Mouse (Mus musculus) layer of hippocampus, postnatal 10 days (tissue): ENCODE data around the gene Lin7b. TPM values are rescaled to one million over a fixed set of nuclear protein-coding genes. Genes with fewer than 3 reads are reported as not detected.
A peak's percentile ranks its signal among the peaks of the same experiment; 100 is the strongest.
"Not testable (repeated sequence)": the region's sequence is repeated elsewhere in the genome, so short reads cannot be mapped to it uniquely, and the experiment has no call there.

Experiments
- DNase-seq, 2 experiments: peaks; one replicate each; pipeline ENCODE4 v3.0.0; 2021; ENCODE audit warnings: low spot score in 2 of 2
- total RNA-seq, 2 experiments: library from RNA; stranded (reverse); gene quantifications; 2 replicates each; pipeline ENCODE4 v1.2.3; 2021

Gene Lin7b
- total RNA-seq, 2 experiments from 2014 or later = 137 to 163 TPM

GRCm38 (mm10) chr7:45396337-45396775 lies 26.0 kb upstream of the Lin7b start:
- not testable (repeated sequence) for DNase-seq

- DNase-seq = peak; percentile 100
These were observed 25.4 kb upstream of the Lin7b start, which contains the start of gene Snrnp70 for GRCm38 (mm10) chr7:45395578-45396336. Gene Snrnp70, minus strand, starts transcription at chr7:45395742.

- DNase-seq = no peak
These were observed 24.8 kb upstream of the Lin7b start for GRCm38 (mm10) chr7:45395129-45395541.

- DNase-seq = no peak
These were observed 15.7 kb upstream of the Lin7b start for GRCm38 (mm10) chr7:45386077-45386476.

GRCm38 (mm10) chr7:45376057-45376456 lies 5.7 kb upstream of the Lin7b start:
- DNase-seq = no peak

GRCm38 (mm10) chr7:45374620-45375019 lies 4.2 kb upstream of the Lin7b start:
- no peak for DNase-seq

- DNase-seq = no peak
These were observed 2.0 kb upstream of the Lin7b start for GRCm38 (mm10) chr7:45372371-45372770.

- no peak for DNase-seq
These were observed 428 bp downstream of the Lin7b start for GRCm38 (mm10) chr7:45369836-45370474.

- no peak for DNase-seq
These were observed 1.2 kb downstream of the Lin7b start for GRCm38 (mm10) chr7:45369022-45369745.

- DNase-seq = no peak
These were observed 2.2 kb downstream of the Lin7b start for GRCm38 (mm10) chr7:45368178-45368577.

- peak; percentile 99 to 100 for DNase-seq
These were observed 3.1 kb downstream of the Lin7b start for GRCm38 (mm10) chr7:45367020-45367880.

GRCm38 (mm10) chr7:45366652-45367019 lies 3.7 kb downstream of the Lin7b start, which contains the start of gene Ppfia3:
Gene Ppfia3, minus strand, starts transcription at chr7:45367019.
- no peak for DNase-seq

- peak; percentile 51 to 60 for DNase-seq
These were observed 4.4 kb downstream of the Lin7b start for GRCm38 (mm10) chr7:45365742-45366651.

- no peak for DNase-seq
These were observed 6.4 kb downstream of the Lin7b start for GRCm38 (mm10) chr7:45363983-45364382.

- no peak for DNase-seq
These were observed 7.6 kb downstream of the Lin7b start for GRCm38 (mm10) chr7:45362801-45363200.

- DNase-seq = peak; percentile 83 to 88
These were observed 9.1 kb downstream of the Lin7b start for GRCm38 (mm10) chr7:45361243-45361804.

- DNase-seq = no peak
These were observed 9.8 kb downstream of the Lin7b start for GRCm38 (mm10) chr7:45360404-45361125.

- DNase-seq = not testable (repeated sequence)
These were observed 11.3 kb downstream of the Lin7b start for GRCm38 (mm10) chr7:45359081-45359480.

GRCm38 (mm10) chr7:45356087-45356486 lies 14.3 kb downstream of the Lin7b start:
- no peak for DNase-seq
